Mouse (Mus musculus): ENCODE measurements around the gene Rxfp3. TPM values are rescaled to one million over a fixed set of nuclear protein-coding genes. Genes with fewer than 3 reads are reported as not detected.

Rxfp3 gene
- polyA plus RNA-seq, 1 experiment = not detected

GRCm38 (mm10) chr15:11036535-11037375 lies 1.0 kb downstream of the Rxfp3 start:
- H3K4me3 ChIP-seq (ENCODE audit: insufficient read depth, low read length) = no peak overlapping the region
- no peak for TF ChIP-seq POLR2A (IDR thresholded peaks at IDR 0.05; ENCODE audit: borderline replicate concordance, low read depth, low read length)
- no peak for TF ChIP-seq CTCF (IDR thresholded peaks at IDR 0.05; ENCODE audit: low read depth, low read length)
- no peak overlapping the region for H3K27ac ChIP-seq (ENCODE audit: insufficient read depth, low read depth, low read length)
- no peaks in the 10 kb centered on the region for H3K4me1 ChIP-seq (ENCODE audit: control insufficient read depth, insufficient read depth, low read length)

- H3K27ac ChIP-seq (ENCODE audit: insufficient read depth, low read depth, low read length) = no peak overlapping the region
- TF ChIP-seq POLR2A (IDR thresholded peaks at IDR 0.05; ENCODE audit: borderline replicate concordance, low read depth, low read length) (no peak), CTCF (IDR thresholded peaks at IDR 0.05; ENCODE audit: low read depth, low read length) (no peak)
- H3K4me3 ChIP-seq (ENCODE audit: insufficient read depth, low read length) = no peak overlapping the region
- H3K4me1 ChIP-seq (ENCODE audit: control insufficient read depth, insufficient read depth, low read length) = no peaks in the 10 kb centered on the region
Observed at GRCm38 (mm10) chr15:11035947-11036474, 1.8 kb downstream of the Rxfp3 start.

GRCm38 (mm10) chr15:11030188-11030587 lies 7.6 kb downstream of the Rxfp3 start:
- no peak overlapping the region for H3K27ac ChIP-seq (ENCODE audit: insufficient read depth, low read depth, low read length)
- TF ChIP-seq POLR2A (IDR thresholded peaks at IDR 0.05; ENCODE audit: borderline replicate concordance, low read depth, low read length) (no peak), CTCF (IDR thresholded peaks at IDR 0.05; ENCODE audit: low read depth, low read length) (no peak)
- H3K4me3 ChIP-seq (ENCODE audit: insufficient read depth, low read length) = no peak overlapping the region
- H3K4me1 ChIP-seq (ENCODE audit: control insufficient read depth, insufficient read depth, low read length) = no peaks in the 10 kb centered on the region

- Histone ChIP-seq H3K27ac (ENCODE audit: insufficient read depth, low read depth, low read length) (no peak overlapping the region), H3K4me3 (ENCODE audit: insufficient read depth, low read length) (no peak overlapping the region), H3K4me1 (ENCODE audit: control insufficient read depth, insufficient read depth, low read length) (no peaks in the 10 kb centered on the region)
- TF ChIP-seq POLR2A (IDR thresholded peaks at IDR 0.05; ENCODE audit: borderline replicate concordance, low read depth, low read length) = no peak
- TF ChIP-seq CTCF (IDR thresholded peaks at IDR 0.05; ENCODE audit: low read depth, low read length) = no peak
Observed at GRCm38 (mm10) chr15:11026801-11027561, 10.8 kb downstream of the Rxfp3 start.

GRCm38 (mm10) chr15:11014931-11015330 lies 22.9 kb downstream of the Rxfp3 start:
- Histone ChIP-seq H3K4me3 (ENCODE audit: insufficient read depth, low read length) (no peak overlapping the region), H3K4me1 (ENCODE audit: control insufficient read depth, insufficient read depth, low read length) (no peaks in the 10 kb centered on the region), H3K27ac (ENCODE audit: insufficient read depth, low read depth, low read length) (no peak overlapping the region)
- TF ChIP-seq POLR2A (IDR thresholded peaks at IDR 0.05; ENCODE audit: borderline replicate concordance, low read depth, low read length) (no peak), CTCF (IDR thresholded peaks at IDR 0.05; ENCODE audit: low read depth, low read length) (no peak)

- H3K4me1 ChIP-seq (ENCODE audit: control insufficient read depth, insufficient read depth, low read length) = no peaks in the 10 kb centered on the region
- no peak overlapping the region for H3K27ac ChIP-seq (ENCODE audit: insufficient read depth, low read depth, low read length)
- TF ChIP-seq POLR2A (IDR thresholded peaks at IDR 0.05; ENCODE audit: borderline replicate concordance, low read depth, low read length) (no peak), CTCF (IDR thresholded peaks at IDR 0.05; ENCODE audit: low read depth, low read length) (no peak)
- H3K4me3 ChIP-seq (ENCODE audit: insufficient read depth, low read length) = no peak overlapping the region
Observed at GRCm38 (mm10) chr15:11010976-11011548, 26.7 kb downstream of the Rxfp3 start.

GRCm38 (mm10) chr15:11008756-11009155 lies 29.0 kb downstream of the Rxfp3 start:
- H3K4me1 ChIP-seq (ENCODE audit: control insufficient read depth, insufficient read depth, low read length) = no peaks in the 10 kb centered on the region
- H3K4me3 ChIP-seq (ENCODE audit: insufficient read depth, low read length) = no peak overlapping the region
- TF ChIP-seq POLR2A (IDR thresholded peaks at IDR 0.05; ENCODE audit: borderline replicate concordance, low read depth, low read length) = no peak
- TF ChIP-seq CTCF (IDR thresholded peaks at IDR 0.05; ENCODE audit: low read depth, low read length) = no peak
- H3K27ac ChIP-seq (ENCODE audit: insufficient read depth, low read depth, low read length) = no peak overlapping the region

DNA sequence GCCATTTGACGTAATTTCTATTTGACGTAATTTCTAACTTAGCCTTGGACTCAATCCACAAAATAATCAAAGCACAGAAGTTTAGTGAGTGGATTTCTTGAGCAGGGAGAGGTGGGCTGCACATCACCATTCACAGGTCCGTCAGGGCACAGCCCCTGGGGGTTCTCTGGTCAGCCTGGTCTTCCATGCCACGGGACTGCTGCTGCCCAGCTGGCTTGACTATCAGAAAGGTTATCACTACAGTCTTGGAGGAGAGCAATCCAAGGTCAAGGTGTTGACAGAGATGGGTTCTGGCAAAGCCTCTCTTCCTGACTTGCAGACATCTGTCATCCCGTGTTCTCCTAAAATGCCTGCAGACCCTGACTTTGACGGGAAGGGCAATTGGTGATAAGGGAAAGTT lies 33.1 kb downstream of the Rxfp3 start:
- Histone ChIP-seq H3K4me1 (ENCODE audit: control insufficient read depth, insufficient read depth, low read length) (no peaks in the 10 kb centered on the region), H3K4me3 (ENCODE audit: insufficient read depth, low read length) (no peak overlapping the region), H3K27ac (ENCODE audit: insufficient read depth, low read depth, low read length) (no peak overlapping the region)
- TF ChIP-seq CTCF (IDR thresholded peaks at IDR 0.05; ENCODE audit: low read depth, low read length) (no peak), POLR2A (IDR thresholded peaks at IDR 0.05; ENCODE audit: borderline replicate concordance, low read depth, low read length) (no peak)

DNA sequence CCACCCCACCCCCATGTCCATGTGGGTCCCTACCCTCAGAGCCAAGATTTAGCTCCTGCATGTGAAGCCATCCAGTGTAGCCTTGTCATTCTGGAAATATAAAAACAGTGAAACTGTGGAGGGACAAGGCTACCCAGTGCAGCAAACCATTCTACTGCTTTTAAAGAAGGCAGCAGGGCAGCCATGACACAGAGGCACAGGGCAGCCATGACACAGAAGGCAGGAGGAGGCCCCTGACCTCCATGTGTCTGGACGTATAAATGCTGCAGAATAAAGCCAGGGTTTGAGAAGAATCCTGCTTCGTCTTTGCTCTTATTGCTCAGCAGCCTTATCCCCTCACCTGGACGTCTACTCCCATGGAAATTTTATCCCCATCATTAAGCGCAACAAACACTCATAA lies 34.0 kb downstream of the Rxfp3 start:
- TF ChIP-seq POLR2A (IDR thresholded peaks at IDR 0.05; ENCODE audit: borderline replicate concordance, low read depth, low read length) (no peak), CTCF (IDR thresholded peaks at IDR 0.05; ENCODE audit: low read depth, low read length) (no peak)
- Histone ChIP-seq H3K4me1 (ENCODE audit: control insufficient read depth, insufficient read depth, low read length) (no peaks in the 10 kb centered on the region), H3K27ac (ENCODE audit: insufficient read depth, low read depth, low read length) (no peak overlapping the region), H3K4me3 (ENCODE audit: insufficient read depth, low read length) (no peak overlapping the region)

Measured in bone marrow macrophage, adult 2 months (primary cell).